Mouse (Mus musculus): ENCODE measurements around the gene Il31ra.
A peak's percentile ranks its signal among the peaks of the same experiment; 100 is the strongest.

The Il31ra gene

GRCm38 (mm10) chr13:112560554-112561138, 33.5 kb downstream of the Il31ra start:
- DNase-seq (ENCODE audit: low spot score): no peak

DNA sequence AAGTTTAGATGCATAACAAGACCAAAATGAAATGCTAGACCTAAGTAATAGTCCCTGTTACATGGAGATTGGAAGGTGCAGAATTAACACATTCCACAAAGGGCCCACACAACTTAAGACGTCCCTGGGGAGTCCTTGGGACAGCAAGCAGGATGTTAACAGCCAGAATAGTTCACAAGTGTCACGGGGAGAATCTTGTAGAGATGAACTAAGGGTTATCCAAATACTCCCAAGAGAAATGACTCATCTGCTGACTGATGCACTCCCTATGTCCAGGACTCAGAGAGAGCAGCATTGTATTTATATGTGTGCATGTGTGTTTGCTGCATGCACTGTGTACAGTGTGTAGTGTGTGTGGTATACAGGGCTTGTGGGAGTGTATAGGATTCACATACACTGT, 37.7 kb downstream of the Il31ra start:
- no peak for DNase-seq (ENCODE audit: low spot score)

DNA sequence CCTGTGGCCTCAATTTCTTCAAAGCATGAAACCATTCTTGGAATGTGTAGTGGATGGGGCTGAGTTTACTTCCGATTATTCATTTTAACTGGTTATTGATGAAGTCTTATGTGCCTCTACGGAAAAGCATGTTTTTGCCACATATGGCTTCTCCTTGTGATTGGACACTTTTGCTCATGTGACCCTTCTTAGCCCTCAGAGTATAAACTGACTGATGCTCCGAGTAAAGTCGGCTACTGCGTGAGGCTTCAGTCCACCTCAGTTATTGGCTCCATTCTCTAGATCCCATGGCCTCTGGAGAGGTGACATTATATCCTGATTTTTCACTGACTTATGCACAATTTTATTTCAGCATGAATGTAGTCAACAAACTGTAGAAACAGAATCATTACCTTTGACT, 40.9 kb downstream of the Il31ra start:
- DNase-seq (ENCODE audit: low spot score): no peak

GRCm38 (mm10) chr13:112551641-112552548, 42.3 kb downstream of the Il31ra start:
- no peak for DNase-seq (ENCODE audit: low spot score)

DNA sequence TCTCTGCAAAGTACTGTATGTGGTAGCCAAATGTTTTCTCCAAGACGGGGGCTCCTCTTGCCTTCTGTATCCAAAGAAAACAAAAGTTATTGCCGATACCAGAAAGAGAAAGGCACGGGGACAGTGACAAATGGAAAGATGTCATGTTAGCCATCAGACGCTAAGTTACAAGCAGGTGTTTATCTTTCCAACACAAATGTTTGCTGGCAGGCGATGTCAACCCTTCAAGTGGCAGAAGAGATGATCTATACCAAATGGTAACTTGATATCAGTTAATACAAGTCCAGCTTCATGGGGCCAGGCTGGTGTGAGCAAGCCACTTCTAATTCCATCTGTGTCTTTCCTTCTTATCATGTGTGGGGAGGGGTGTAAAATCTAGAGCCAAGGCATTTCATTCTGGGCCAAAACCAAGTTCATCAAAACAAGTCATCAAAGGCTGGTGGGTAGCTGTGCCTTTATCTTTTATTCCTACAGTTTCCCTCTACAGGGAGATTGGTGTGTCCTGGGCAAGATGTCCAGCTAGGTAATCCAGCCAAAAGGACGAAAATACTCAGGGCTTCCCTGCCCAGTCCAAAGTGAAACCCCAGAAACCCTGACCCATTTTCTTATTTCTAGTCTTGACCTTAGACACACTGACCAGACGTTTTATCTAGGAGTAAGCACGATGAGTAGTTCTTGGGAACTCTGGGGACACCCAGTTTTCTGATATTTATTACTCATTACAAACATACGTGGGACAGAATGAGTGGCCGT, 52.8 kb downstream of the Il31ra start:
- no peak for DNase-seq (ENCODE audit: low spot score)

GRCm38 (mm10) chr13:112540616-112541015, 53.5 kb downstream of the Il31ra start:
- no peak for DNase-seq (ENCODE audit: low spot score)

DNA sequence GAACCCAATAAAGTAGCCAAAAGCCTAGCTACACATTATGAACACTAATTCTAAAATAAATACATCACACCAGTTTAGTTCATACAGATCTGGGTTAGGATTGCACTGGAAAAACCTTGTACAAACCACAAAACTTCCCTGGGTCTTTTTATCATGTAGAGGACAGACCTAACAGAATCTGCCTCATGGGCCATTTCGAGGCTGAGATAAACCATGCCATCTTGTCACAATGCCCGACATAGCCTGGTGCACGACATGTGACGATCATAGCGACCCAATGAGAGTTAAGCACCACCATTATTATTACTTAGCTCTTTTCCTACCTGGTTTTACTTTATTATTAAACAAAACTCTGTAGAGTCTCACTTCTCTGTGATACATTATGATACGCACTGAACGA, 57.1 kb downstream of the Il31ra start:
- DNase-seq (ENCODE audit: low spot score): no peak

DNA sequence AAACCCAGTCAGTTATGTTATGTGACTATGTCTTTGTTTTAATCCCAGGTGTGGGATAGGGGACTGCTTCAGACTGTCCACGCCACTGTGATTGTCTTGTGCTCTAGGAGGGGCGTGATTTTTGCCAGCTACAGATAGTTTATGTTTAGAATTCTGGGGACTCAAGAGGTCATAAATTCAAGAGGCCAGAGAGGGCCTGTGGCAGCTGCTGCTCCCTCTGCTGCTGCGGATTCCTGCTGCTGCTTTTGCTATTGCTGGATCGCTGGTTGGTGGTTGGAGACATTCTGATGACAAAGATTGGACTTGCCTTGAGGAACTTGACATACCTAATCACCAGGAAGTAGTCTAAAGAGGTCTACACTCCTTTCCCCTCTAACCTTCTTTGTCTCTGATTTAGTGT, 57.5 kb downstream of the Il31ra start:
- DNase-seq (ENCODE audit: low spot score): no peak

GRCm38 (mm10) chr13:112533556-112533955, 60.6 kb downstream of the Il31ra start:
- DNase-seq (ENCODE audit: low spot score): no peak

DNA sequence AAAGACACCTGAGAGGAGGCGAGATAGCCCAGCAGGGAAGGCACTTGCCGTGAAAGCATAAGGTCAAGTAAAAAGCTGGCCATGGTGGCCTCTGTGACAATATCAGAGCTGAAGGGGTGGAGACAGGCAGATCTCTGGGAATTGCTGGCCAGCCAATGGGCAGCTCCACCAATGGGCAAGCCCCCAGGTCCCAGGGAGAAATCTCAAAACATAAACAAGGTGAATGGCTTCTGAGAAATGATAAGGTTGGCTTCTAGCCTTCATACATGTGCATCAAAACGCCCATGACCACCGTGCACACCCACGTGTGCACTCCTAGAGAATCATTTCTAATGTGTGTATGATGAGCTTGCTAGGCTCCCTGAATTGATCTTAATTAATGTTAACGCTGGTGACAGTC, 61.9 kb downstream of the Il31ra start:
- no peak for DNase-seq (ENCODE audit: low spot score)

DNA sequence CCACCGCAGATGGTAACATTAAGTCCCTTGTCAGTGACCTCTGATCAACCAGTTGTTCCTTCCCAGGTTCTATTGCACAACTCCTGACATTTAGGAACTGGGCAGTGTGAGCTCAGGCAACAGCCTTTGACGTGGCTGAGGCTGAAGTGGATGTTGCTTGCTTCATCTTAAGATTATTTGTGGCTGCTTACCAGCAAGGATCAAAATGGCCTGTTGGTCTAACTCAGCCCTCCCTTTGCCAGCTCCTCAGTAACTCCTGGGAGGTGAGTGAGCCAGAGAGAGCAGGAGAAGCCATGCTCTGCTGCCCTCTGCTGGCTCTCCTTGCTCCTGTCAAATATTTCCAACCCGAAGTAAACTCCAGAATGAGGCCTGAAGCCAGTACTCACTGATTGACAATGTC, 64.3 kb downstream of the Il31ra start:
- DNase-seq (ENCODE audit: low spot score): peak; percentile 86

GRCm38 (mm10) chr13:112527186-112527585, 67.0 kb downstream of the Il31ra start:
- no peak for DNase-seq (ENCODE audit: low spot score)

- no peak for DNase-seq (ENCODE audit: low spot score)
Observed at GRCm38 (mm10) chr13:112523346-112523970, 70.7 kb downstream of the Il31ra start.

DNA sequence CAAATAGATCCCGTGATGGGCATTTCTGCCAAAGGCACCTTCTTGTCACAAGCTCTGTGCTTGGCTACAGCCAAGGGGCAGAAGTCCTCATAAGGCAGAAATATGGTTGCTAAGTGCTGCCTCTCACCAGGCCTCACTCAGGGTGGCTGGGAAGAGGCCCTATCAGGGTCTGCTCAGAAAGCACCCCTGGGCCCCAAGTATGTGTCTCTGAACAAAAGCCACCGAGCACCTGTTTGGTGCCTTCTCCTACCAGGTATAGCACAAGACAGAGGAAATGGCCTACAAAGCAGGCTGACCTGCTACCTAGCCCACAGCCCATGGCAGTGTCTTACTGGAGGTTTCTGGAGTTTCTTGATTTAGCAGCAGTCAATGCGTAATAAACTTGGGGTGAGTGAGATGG, 71.3 kb downstream of the Il31ra start:
- DNase-seq (ENCODE audit: low spot score): no peak

DNA sequence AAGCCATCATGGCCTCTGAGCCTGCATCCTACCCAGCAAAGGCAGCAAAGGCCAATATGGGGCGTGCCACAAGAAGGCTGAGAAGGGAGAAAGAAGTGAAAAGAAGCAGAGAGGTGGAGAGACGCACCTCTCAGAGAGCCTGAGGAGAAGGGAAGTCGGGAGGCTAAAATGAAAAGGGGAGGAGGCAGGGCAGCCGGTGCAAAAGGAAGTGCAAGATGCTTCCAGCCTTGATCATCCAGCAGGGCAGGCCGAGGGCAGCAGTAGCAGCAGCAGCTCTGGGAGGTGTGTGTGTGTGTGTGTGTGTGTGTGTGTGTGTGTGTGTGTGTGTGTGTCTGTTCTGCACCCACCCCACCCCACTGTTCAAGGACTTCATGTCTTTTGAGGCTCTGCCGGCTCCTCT, 71.9 kb downstream of the Il31ra start:
- no peak for DNase-seq (ENCODE audit: low spot score)

DNA sequence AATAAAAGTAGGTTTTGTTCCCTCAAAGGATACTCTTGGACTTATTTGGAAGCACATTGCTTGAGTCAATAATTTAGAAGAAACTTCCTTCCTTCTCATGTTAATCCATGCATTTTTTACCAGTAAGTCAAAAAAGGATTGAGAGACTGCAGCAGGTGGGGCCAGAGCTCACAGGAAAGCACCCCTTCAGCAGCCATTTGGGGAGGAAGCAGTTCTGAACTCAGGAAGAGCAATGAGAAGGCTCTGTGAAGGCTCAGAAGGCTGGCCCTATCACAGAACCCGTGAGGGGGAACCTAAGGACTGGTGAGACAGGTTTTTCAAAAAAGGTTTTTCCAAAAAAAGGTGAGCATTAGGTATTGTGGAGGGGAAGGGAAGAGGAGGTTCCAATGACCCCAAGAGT, 79.6 kb downstream of the Il31ra start:
- DNase-seq (ENCODE audit: low spot score): no peak

GRCm38 (mm10) chr13:112512824-112513223, 81.3 kb downstream of the Il31ra start:
- no peak for DNase-seq (ENCODE audit: low spot score)

GRCm38 (mm10) chr13:112511810-112512209, 82.3 kb downstream of the Il31ra start:
- no peak for DNase-seq (ENCODE audit: low spot score)

DNA sequence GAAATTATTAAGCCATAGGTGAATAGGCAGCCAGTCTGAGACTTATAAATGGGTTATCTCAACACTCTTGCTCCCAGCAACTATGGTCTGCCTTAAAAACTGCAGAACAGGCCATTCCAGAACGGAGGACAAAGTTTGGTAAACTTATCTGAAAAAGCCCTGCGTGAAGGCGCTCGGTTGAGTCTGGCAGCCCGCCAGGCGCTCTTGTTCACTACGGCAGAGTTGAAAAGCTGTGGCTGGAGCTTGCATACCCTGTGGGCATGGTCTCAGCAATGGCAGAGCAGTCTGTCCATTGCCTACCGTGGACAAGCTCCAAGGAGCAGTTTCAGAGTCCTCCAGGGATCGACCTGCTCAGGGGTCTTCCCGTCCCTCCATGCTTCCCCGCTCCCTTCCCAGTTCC, 82.9 kb downstream of the Il31ra start:
- peak; percentile 49 for DNase-seq (ENCODE audit: low spot score)

DNA sequence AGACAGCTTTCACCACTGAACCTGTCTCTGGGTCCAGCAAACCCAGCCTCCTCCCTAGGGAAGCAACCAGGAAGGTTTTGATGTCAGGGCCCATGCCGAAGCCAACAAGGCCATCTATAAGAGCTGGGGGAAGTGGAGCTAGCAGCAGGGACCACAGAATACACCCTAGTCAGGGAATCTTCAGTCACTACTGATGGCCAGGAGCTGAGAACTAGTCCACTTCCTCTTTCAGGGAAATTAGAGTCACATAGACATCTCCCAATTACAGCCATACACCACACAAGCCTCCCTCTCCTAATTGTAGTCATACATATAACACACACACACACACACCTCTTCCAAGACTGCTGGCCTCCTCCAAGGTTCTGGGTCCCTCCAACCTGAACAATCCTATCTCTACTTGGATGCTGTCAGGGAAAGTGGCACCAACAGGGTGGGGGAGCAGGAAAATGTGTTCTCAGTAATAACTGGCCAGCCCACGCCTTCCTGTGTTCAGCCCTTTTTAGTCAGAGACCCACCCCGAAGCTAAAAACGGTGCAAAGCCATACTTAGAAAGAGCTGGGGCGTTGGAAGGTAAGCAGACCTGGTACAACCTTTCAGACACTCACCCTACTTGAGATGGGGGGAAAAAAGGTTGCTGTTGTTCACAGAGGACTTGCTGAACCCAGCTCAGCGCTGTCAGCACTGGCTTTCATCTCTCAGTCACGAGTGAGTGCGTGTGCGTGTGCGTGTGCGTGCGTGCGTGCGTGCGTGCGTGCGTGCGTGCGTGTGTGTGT, 83.5 kb downstream of the Il31ra start:
- DNase-seq (ENCODE audit: low spot score): no peak

- DNase-seq (ENCODE audit: low spot score): peak; percentile 60
Observed at GRCm38 (mm10) chr13:112509465-112509864, 84.7 kb downstream of the Il31ra start.

GRCm38 (mm10) chr13:112508487-112508886, 85.7 kb downstream of the Il31ra start:
- no peak for DNase-seq (ENCODE audit: low spot score)

Data from urinary bladder, postnatal 14 days (tissue).